Mouse (Mus musculus) neural tube, embryonic 12.5 days (tissue): Measurements from ENCODE around the gene Gm45753. TPM values are rescaled to one million over a fixed set of nuclear protein-coding genes. Genes with fewer than 3 reads are reported as not detected.

ENCODE experiments used
- ATAC-seq: fragments of 200-750 bp; cut with Nextera tagmentation; 2 replicates; pipeline ENCODE4 v1.8.0; 2017; ENCODE audit warnings: low read depth, mild to moderate bottlenecking, moderate TSS enrichment, moderate library complexity; ENCODE audit not compliant: low FRiP score
- H3K27ac ChIP-seq: fragments of 300-500 bp; sonication (generic); 2 replicates; pipeline ENCODE4 v1.5.1; 2016
- H3K27me3 ChIP-seq: fragments of 300-500 bp; sonication (generic); replicated peaks from 2 replicates; pipeline ENCODE4 v1.6.1; 2016; ENCODE audit warnings: mild to moderate bottlenecking
- H3K36me3 ChIP-seq: fragments of 300-500 bp; sonication (generic); 2 replicates; pipeline ENCODE4 v1.6.1; 2016; ENCODE audit warnings: mild to moderate bottlenecking
- H3K4me1 ChIP-seq: fragments of 300-500 bp; sonication (generic); 2 replicates; pipeline ENCODE4 v1.6.1; 2016
- H3K4me2 ChIP-seq: fragments of 300-500 bp; sonication (generic); replicated peaks from 2 replicates; pipeline ENCODE4 v1.6.1; 2016; ENCODE audit warnings: mild to moderate bottlenecking
- H3K4me3 ChIP-seq: fragments of 300-500 bp; sonication (generic); 2 replicates; pipeline ENCODE4 v1.5.1; 2016
- H3K9ac ChIP-seq: fragments of 300-500 bp; sonication (generic); 2 replicates; pipeline ENCODE4 v1.6.1; 2016; ENCODE audit warnings: mild to moderate bottlenecking
- H3K9me3 ChIP-seq: fragments of 300-500 bp; sonication (generic); 2 replicates; pipeline ENCODE4 v1.6.1; 2016; ENCODE audit warnings: mild to moderate bottlenecking
- WGBS: fragments of 180-500 bp; shearing (Covaris S2); methylation state at CpG from one replicate; pipeline ENCODE4 v1.1.7; 2016; 5-methylcytosine and 5-hydroxymethylcytosine counted together
- polyA plus RNA-seq: library from polyadenylated mRNA; unstranded; fragments of >200 nt; fragmentation: Nextera tagmentation; extraction: Ambion mirVana; gene quantifications from 2 replicates; pipeline ENCODE4 v1.2.1, GENCODE M21; 2016

Gene Gm45753
- polyA plus RNA-seq, 1 experiment from 2014 or later: not detected

DNA sequence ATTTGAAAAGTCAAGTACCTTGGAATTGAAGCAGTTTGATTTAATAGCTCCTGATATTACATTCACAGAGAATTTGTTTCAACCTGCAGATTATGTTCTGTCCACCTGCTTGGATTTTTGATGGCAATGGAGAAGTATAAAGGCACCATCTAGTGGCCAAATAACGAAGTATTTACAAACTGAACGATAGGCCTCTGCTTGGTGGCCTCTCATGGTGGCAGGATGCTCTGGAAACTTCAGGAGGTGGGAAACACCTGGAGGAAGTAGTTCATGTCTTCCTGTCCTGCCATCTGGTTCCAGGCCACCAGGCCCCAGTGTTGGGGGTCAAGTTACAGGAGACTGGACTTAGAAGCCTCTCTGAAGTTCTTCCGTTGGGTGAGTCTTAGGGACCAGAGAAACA lies 70.0 kb downstream of the Gm45753 start:
- ATAC-seq: no peak
- no peaks in the 10 kb centered on the region for H3K36me3 ChIP-seq
- H3K27me3 ChIP-seq: no peaks in the 10 kb centered on the region
- no peak overlapping the region for H3K4me2 ChIP-seq
- no peaks in the 10 kb centered on the region for H3K9me3 ChIP-seq
- H3K27ac ChIP-seq: no peak overlapping the region
- 0 out of 2 replicates have a peak, but pooled peaks cover 5% of the 10 kb centered on the region for H3K4me1 ChIP-seq
- H3K4me3 ChIP-seq: no peak overlapping the region
- H3K9ac ChIP-seq: no peak overlapping the region
- 32% methylated on average over 3 of the region's 3 CpGs for whole genome bisulfite sequencing

DNA sequence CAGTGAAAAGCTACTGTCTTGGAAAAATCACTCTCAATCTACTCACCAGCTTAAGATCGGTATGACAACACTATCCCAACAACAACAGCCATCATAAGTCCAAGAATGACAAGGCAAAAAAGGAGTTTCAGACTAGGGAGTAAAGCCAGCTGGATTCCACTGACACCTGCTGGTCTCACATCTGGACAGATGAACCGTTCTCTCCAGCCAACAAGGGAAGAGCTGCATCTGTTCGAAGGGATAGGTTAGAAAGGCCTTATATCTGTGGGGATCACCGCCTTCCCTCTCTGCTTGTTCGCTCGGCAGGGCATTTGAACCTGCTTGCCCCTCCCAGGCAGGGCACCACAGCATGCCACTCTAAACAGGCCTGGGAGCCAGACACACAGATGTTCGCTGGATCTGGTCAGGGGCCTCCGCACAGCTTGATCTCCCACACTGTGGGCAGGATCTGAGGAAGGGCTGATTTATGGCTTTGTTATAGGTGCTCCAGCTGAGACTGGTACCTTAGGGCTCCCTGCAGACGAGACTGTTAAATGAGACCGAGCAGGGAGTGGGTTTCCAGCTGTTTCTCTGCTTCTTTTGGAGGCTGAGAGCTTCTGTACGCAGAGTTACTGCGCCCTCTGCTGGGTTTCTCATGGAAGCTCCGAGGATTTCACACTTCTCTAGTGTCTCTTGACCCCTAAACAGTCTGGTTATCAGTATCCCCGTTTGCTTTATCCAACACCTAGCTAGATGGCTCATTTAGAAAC lies 71.9 kb downstream of the Gm45753 start:
- H3K9ac ChIP-seq: no peak overlapping the region
- 21% methylated on average over 14 of the region's 14 CpGs for WGBS

DNA sequence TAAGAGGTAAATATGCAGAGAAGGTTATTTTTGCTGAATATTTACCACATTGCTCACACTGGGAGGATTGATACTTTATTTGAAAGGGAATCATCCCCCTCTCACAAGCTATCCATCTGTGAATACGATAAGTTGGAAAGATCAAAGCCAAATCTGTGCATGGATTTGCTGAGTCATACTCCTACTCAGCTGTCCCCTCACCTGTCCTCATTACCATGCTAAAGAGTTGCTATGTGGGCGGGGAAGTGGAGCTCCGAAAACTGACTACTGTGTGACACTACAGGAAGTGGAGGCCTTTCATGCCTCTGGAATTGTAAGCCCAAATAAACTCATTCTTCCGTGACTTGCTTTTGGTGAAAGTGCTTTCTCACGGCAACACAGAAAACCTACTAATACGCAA lies 73.0 kb downstream of the Gm45753 start:
- H3K9me3 ChIP-seq: no peaks in the 10 kb centered on the region
- no peak overlapping the region for H3K4me2 ChIP-seq
- H3K27me3 ChIP-seq: no peaks in the 10 kb centered on the region
- 87% methylated on average over 6 of the region's 6 CpGs for WGBS
- ATAC-seq: no peak
- 0 out of 2 replicates have a peak, but pooled peaks cover 5% of the 10 kb centered on the region for H3K4me1 ChIP-seq
- no peaks in the 10 kb centered on the region for H3K36me3 ChIP-seq
- no peak overlapping the region for H3K9ac ChIP-seq
- no peak overlapping the region for H3K27ac ChIP-seq
- H3K4me3 ChIP-seq: no peak overlapping the region

More for the DNA sequence above, 71.9 kb downstream of the Gm45753 start:
- Histone ChIP-seq H3K9me3 (no peaks in the 10 kb centered on the region), H3K36me3 (no peaks in the 10 kb centered on the region), H3K4me2 (peak overlapping the region; percentile 52), H3K27ac (no peak overlapping the region), H3K27me3 (no peaks in the 10 kb centered on the region), H3K4me1 (0 out of 2 replicates have a peak, but pooled peaks cover 5% of the 10 kb centered on the region), H3K4me3 (no peak overlapping the region)
- peak; percentile 84 for ATAC-seq

DNA sequence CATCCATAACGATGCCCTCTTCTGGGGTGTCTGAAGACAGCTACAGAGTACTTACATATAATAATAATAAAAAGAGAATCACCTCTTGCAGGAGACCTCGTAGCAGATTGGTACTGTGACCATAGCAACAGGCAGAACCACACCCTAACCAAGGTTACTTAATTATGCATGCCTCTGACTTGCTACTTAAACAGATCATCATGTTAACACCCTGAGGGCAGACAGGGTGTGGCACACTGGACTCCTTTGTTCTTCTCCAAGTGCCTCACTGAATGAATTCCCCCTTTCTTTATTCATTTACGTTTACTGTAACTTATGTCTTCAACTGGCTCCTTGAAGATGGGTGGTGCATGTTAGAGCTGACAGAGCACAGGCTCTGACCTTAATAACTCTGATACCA lies 75.0 kb downstream of the Gm45753 start:
- no peak for ATAC-seq
- 52% methylated on average over 3 of the region's 3 CpGs for WGBS
- no peak overlapping the region for H3K4me2 ChIP-seq
- H3K9me3 ChIP-seq: no peaks in the 10 kb centered on the region
- H3K27ac ChIP-seq: no peak overlapping the region
- no peaks in the 10 kb centered on the region for H3K27me3 ChIP-seq
- H3K4me3 ChIP-seq: no peak overlapping the region
- 0 out of 2 replicates have a peak, but pooled peaks cover 5% of the 10 kb centered on the region for H3K4me1 ChIP-seq
- H3K36me3 ChIP-seq: no peaks in the 10 kb centered on the region
- H3K9ac ChIP-seq: no peak overlapping the region

Other genes starting within 250 kb of the Gm45753 start
- 0.41 and 0.56 TPM in 2 replicates for gene Mtnr1a, start 239.3 kb downstream of the Gm45753 start, polyA plus RNA-seq
- not detected in 2 replicates for gene F11, start 46.4 kb downstream of the Gm45753 start, polyA plus RNA-seq
- gene Klkb1, start 13.6 kb downstream of the Gm45753 start, polyA plus RNA-seq: not detected in 2 replicates
- gene Cyp4v3, start 24.8 kb upstream of the Gm45753 start, polyA plus RNA-seq: 0.98 and 1.2 TPM in 2 replicates
- gene Fam149a, start 73.8 kb upstream of the Gm45753 start, polyA plus RNA-seq: 9.0 and 9.3 TPM in 2 replicates
- gene Tlr3, start 102.6 kb upstream of the Gm45753 start, polyA plus RNA-seq: 0.80 and 1.2 TPM in 2 replicates
- gene Sorbs2, start 199.3 kb upstream of the Gm45753 start, polyA plus RNA-seq: 50.0 and 55.8 TPM in 2 replicates